Mouse (Mus musculus) liver, embryonic 11.5 days (tissue): ENCODE measurements around the gene Arl4a. TPM values are rescaled to one million over a fixed set of nuclear protein-coding genes. Genes with fewer than 3 reads are reported as not detected.

Experiments used
- ATAC-seq: fragments of 200-750 bp; cut with Nextera tagmentation; replicated peaks from 2 replicates; pipeline ENCODE4 v1.8.0; 2017; ENCODE audit warnings: moderate number of reproducible peaks, mild to moderate bottlenecking, moderate TSS enrichment, moderate library complexity; ENCODE audit not compliant: low FRiP score
- DNase-seq: peaks from one replicate; pipeline ENCODE4 v3.0.0-alpha.2; 2017; ENCODE audit warnings: low spot score
- H3K27ac ChIP-seq: fragments of 300-500 bp; sonication (generic); 2 replicates; pipeline ENCODE4 v1.5.1; 2014; ENCODE audit warnings: mild to moderate bottlenecking, low read depth, low read length, control low read depth
- H3K27me3 ChIP-seq: fragments of 300-500 bp; sonication (generic); replicated peaks from 2 replicates; pipeline ENCODE4 v1.6.1; 2014; ENCODE audit warnings: low read length, mixed read lengths; ENCODE audit not compliant: control insufficient read depth, insufficient read depth
- H3K36me3 ChIP-seq: fragments of 300-500 bp; sonication (generic); 2 replicates; pipeline ENCODE4 v1.6.1; 2014; ENCODE audit warnings: mild to moderate bottlenecking, low read length, moderate library complexity, mixed read lengths; ENCODE audit not compliant: control insufficient read depth, insufficient read depth
- H3K4me1 ChIP-seq: fragments of 300-500 bp; sonication (generic); replicated peaks from 2 replicates; pipeline ENCODE4 v1.6.1; 2014; ENCODE audit warnings: low read length, mixed read lengths; ENCODE audit not compliant: control insufficient read depth, insufficient read depth
- H3K4me2 ChIP-seq: fragments of 300-500 bp; sonication (generic); 2 replicates; pipeline ENCODE4 v1.6.1; 2014; ENCODE audit warnings: mild to moderate bottlenecking, control low read depth, moderate library complexity
- H3K4me3 ChIP-seq: fragments of 300-500 bp; sonication (generic); 2 replicates; pipeline ENCODE4 v1.5.1; 2014; ENCODE audit warnings: low read depth, low read length, control low read depth
- H3K9ac ChIP-seq: fragments of 300-500 bp; sonication (generic); 2 replicates; pipeline ENCODE4 v1.6.1; 2014; ENCODE audit warnings: low read depth, low read length, control low read depth
- H3K9me3 ChIP-seq: fragments of 300-500 bp; sonication (generic); 2 replicates; pipeline ENCODE4 v1.6.1; 2016; ENCODE audit warnings: low read length, inconsistent platforms, mixed read lengths; ENCODE audit not compliant: control insufficient read depth
- WGBS: fragments of 180-500 bp; shearing (Covaris S2); extraction: QIAGEN DNeasy Blood & Tissue Kit; methylation state at CpG from one replicate; pipeline ENCODE4 v1.1.7; 2014; 5-methylcytosine and 5-hydroxymethylcytosine counted together
- polyA plus RNA-seq: library from polyadenylated mRNA; unstranded; fragments of >200 nt; fragmentation: Nextera tagmentation; extraction: Ambion mirVana; gene quantifications from 2 replicates; pipeline ENCODE4 v1.2.1, GENCODE M21; 2014

Arl4a gene
- polyA plus RNA-seq, 1 experiment from 2014 or later: 44.9 TPM

DNA sequence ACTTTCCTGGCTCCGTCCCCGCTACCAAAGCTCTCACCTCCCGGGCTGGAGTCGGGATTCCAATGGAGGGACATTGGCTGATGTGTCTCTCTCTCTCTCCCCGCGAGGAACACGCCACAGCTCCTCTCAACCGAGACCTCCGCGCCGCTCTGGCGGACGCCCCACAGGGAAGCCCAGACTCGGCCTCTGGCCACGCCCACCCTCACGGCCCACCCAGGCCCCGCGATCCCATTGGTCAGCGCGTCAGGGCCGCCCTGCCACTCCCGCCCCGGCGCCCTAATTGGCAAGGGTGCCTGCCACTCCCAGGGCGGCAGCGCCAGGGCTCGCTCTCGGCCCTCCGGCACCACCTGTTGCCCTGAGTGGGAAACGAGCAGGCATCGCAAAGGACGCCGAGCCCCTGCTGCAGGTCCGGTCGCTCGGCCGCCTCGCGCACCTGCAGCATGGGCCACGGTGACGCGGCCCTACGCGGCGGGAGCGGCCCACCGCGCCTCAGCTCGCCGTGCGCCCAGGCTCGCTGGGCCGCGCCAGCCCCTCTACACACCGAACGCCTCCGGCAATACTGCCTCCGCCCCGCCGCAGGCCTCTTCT, 505 bp downstream of the Arl4a start:
- Histone ChIP-seq H3K9me3 (no peaks in the 10 kb centered on the region), H3K9ac (peak overlapping the region; percentile 90), H3K27ac (peak overlapping the region; percentile 88), H3K4me3 (peak overlapping the region; percentile 75), H3K4me1 (0 out of 2 replicates have a peak, but pooled peaks cover 3% of the 10 kb centered on the region), H3K36me3 (no peaks in the 10 kb centered on the region), H3K27me3 (no peaks in the 10 kb centered on the region), H3K4me2 (peak overlapping the region; percentile 83)
- ATAC-seq: peak; percentile 94
- WGBS: under 1% methylated on average over 57 of the region's 60 CpGs
- peak; percentile 98 for DNase-seq

DNA sequence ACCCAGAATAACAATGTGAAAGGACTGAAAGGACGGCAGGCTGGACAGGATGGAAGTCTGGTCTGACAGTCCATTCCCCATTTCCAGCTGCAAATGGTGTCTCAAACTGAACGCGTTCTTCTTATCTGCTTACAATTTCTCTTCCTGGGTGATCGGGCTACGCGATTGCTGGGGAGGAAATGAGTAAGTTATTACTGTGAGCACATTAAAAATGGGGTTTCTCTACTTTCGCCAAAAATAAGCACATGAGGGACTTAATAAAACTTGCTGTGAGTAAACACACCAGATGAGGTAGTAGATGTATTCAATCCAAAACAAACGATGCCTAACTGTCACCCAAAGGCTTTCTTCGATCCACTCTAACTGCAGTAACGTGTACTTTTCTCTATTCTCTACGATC, 1.2 kb downstream of the Arl4a start:
- DNase-seq (no peak), ATAC-seq (no peak; the same call in 1 of the 2 replicates)
- 2% methylated on average over 11 of the region's 11 CpGs for WGBS
- Histone ChIP-seq H3K36me3 (no peaks in the 10 kb centered on the region), H3K9ac (peak overlapping the region; percentile 90), H3K4me1 (0 out of 2 replicates have a peak, but pooled peaks cover 3% of the 10 kb centered on the region), H3K4me3 (peak overlapping the region; percentile 75), H3K27ac (peak overlapping the region; percentile 73), H3K4me2 (peak overlapping the region; percentile 83), H3K27me3 (no peaks in the 10 kb centered on the region), H3K9me3 (no peaks in the 10 kb centered on the region)

GRCm38 (mm10) chr12:40035506-40035905, 2.3 kb downstream of the Arl4a start:
- ATAC-seq (no peak), DNase-seq (no peak)
- Histone ChIP-seq H3K9me3 (no peaks in the 10 kb centered on the region), H3K36me3 (no peaks in the 10 kb centered on the region; the same call in 1 of the 2 replicates), H3K27me3 (no peaks in the 10 kb centered on the region), H3K9ac (no peak overlapping the region), H3K27ac (no peak overlapping the region), H3K4me2 (peak overlapping the region; percentile 83), H3K4me1 (0 out of 2 replicates have a peak, but pooled peaks cover 3% of the 10 kb centered on the region), H3K4me3 (peak overlapping the region; percentile 75)
- WGBS: 80% methylated on average over 4 of the region's 4 CpGs

- ATAC-seq (no peak), DNase-seq (no peak)
- no peak overlapping the region for H3K27ac ChIP-seq
- no peaks in the 10 kb centered on the region for H3K9me3 ChIP-seq
- no peaks in the 10 kb centered on the region for H3K27me3 ChIP-seq
- H3K36me3 ChIP-seq: no peaks in the 10 kb centered on the region; the same call in 1 of the 2 replicates
- WGBS: 71% methylated on average over 4 of the region's 4 CpGs
- H3K4me3 ChIP-seq: no peak overlapping the region
- H3K4me2 ChIP-seq: no peak overlapping the region
- no peak overlapping the region for H3K9ac ChIP-seq
- H3K4me1 ChIP-seq: peaks cover 9% of the 10 kb centered on the region
Measured at GRCm38 (mm10) chr12:40029201-40029600, 8.6 kb downstream of the Arl4a start.

DNA sequence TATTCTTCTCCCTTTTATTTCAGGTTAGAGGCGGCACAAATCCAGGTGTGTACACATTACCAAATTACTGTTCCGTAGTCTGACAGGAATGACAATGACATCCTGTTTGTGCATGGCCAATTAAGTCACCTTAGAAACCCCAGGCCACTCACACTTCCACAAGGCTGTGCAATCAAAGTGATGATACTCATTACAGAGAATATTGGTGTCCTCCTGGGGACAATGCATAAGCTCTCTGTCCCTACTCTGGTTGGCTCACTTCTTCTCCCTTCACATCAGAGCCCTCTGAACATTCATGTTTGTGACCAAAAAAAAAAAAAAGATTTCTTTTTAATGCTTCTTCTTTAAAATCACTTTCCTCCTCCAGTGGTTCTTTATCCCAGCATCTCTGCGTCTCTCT, 10.0 kb downstream of the Arl4a start:
- Histone ChIP-seq H3K36me3 (no peaks in the 10 kb centered on the region; the same call in 1 of the 2 replicates), H3K4me3 (no peak overlapping the region), H3K9me3 (no peaks in the 10 kb centered on the region), H3K4me2 (peak overlapping the region; percentile 28; the same call in 1 of the 2 replicates), H3K27me3 (no peaks in the 10 kb centered on the region), H3K9ac (no peak overlapping the region), H3K27ac (peak overlapping the region; percentile 84), H3K4me1 (peaks cover 9% of the 10 kb centered on the region)
- ATAC-seq (peak; percentile 32), DNase-seq (no peak)
- WGBS: 90% methylated on average over 3 of the region's 3 CpGs

DNA sequence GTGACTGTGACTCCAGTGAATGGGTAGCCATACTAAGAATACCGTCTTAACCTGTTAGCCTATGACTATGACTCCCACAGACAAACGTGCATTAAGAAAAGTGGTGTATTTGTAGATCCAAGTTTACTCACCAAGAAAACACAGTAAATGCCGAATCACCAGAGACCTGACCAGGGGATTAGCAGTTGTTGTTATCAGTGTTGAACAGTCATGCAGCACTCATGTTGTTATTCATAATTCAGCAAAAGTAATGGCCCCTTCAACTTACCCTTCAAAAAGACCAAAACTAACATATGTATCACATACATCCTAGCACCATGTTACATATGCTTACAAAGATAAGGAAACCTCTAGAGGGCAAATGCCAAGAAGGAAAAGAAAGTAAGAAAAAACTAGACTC, 10.4 kb downstream of the Arl4a start:
- H3K27me3 ChIP-seq: no peaks in the 10 kb centered on the region
- peak overlapping the region; percentile 28 for H3K4me2 ChIP-seq
- H3K9ac ChIP-seq: peak overlapping the region; percentile 26; the same call in 1 of the 2 replicates
- peak overlapping the region; percentile 84 for H3K27ac ChIP-seq
- no peaks in the 10 kb centered on the region; the same call in 1 of the 2 replicates for H3K36me3 ChIP-seq
- no peak overlapping the region for H3K4me3 ChIP-seq
- ATAC-seq (peak; percentile 88), DNase-seq (no peak)
- no peaks in the 10 kb centered on the region for H3K9me3 ChIP-seq
- WGBS: 59% methylated on average over 3 of the region's 3 CpGs
- H3K4me1 ChIP-seq: peaks cover 9% of the 10 kb centered on the region

GRCm38 (mm10) chr12:40023918-40024317, 13.9 kb downstream of the Arl4a start:
- Histone ChIP-seq H3K4me2 (no peak overlapping the region), H3K4me3 (no peak overlapping the region), H3K4me1 (peaks cover 9% of the 10 kb centered on the region), H3K27me3 (no peaks in the 10 kb centered on the region), H3K9ac (no peak overlapping the region), H3K9me3 (no peaks in the 10 kb centered on the region), H3K27ac (no peak overlapping the region; the same call in 1 of the 2 replicates), H3K36me3 (no peaks in the 10 kb centered on the region)
- ATAC-seq (no peak), DNase-seq (no peak)
- 40% methylated on average over 2 of the region's 2 CpGs for WGBS

DNA sequence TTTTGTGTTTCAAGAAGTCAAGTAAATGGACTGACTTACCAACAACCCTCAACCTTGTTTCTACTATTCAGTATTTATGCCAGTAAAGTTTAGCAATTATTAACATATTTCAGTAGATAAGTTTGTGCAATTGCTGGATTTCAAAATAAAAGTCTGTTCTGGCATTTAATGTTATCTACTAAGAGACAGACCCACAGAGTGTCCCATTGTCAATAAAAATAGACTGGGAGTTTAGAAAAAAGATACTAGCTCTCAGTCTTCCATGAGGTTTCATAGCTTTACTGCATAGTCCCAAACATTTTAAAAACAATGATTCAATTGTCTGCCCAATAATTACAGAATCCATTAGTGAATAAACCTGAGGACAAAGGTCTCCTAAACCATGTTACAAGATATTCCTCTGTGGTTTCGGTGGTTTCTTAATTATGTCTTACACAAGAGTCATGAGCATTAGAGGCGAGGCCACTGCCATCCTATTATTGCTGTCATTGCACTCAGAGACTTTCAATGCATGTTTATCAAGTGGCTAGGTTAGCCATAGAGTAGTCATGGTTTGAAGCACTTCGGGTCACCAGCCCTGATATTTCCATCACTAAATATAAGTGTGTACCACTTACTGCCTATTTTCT, 14.7 kb downstream of the Arl4a start:
- H3K27ac ChIP-seq: peak overlapping the region; percentile 52; the same call in 1 of the 2 replicates
- DNase-seq: no peak
- H3K4me3 ChIP-seq: no peak overlapping the region
- no peaks in the 10 kb centered on the region for H3K27me3 ChIP-seq
- ATAC-seq: 0 out of 2 replicates have a peak, but pooled peaks have one; percentile 35
- no peaks in the 10 kb centered on the region for H3K36me3 ChIP-seq
- no peak overlapping the region for H3K4me2 ChIP-seq
- peaks cover 6% of the 10 kb centered on the region for H3K4me1 ChIP-seq
- no peaks in the 10 kb centered on the region for H3K9me3 ChIP-seq
- 68% methylated on average over 3 of the region's 3 CpGs for WGBS
- no peak overlapping the region for H3K9ac ChIP-seq
